8 mouse cellular contexts compared by ENCODE assay signal in genomic region chr5:148264819-148265707, GRCm38 (mm10).
DNase-seq lines count a peak whose midpoint lies in the region; ATAC-seq lines count a peak whose summit lies in the region.

No protein-coding gene starts in this region.

- peak; percentile 10 to 32 for DNase-seq in spleen, postnatal 10 days (ENCODE audit: low spot score in 2 of 2)
- DNase-seq in spleen, postnatal 14 days (ENCODE audit: low spot score in 2 of 2), result no peak
- peak; percentile 55 to 60 for DNase-seq in heart, postnatal 10 days
- DNase-seq in left cerebral cortex, adult 11 months (ENCODE audit: low spot score), result peak; percentile 53
- peak; percentile 11 for DNase-seq in lung, postnatal 10 days
- DNase-seq in right cerebral cortex, postnatal 36 days (ENCODE audit: low spot score in 2 of 2), result peak; percentile 68 to 79

- H3K9ac ChIP-seq in embryonic facial prominence, embryonic 12.5 days, result peak overlapping the region; percentile 60

- peak overlapping the region; percentile 48 for H3K4me3 ChIP-seq in embryonic facial prominence, embryonic 12.5 days

- no peak; the same call in none of the 2 replicates for ATAC-seq in embryonic facial prominence, embryonic 12.5 days (ENCODE audit: insufficient number of reproducible peaks, insufficient read depth, low FRiP score, low TSS enrichment)
- ATAC-seq in megakaryocyte-erythroid progenitor cell, adult 5-6 weeks (replicated peaks; ENCODE audit: low FRiP score, low TSS enrichment, poor library complexity, severe bottlenecking), result no peak

- intact Hi-C loops in heart, postnatal 10 days (cut with DNase I), result no loop called here

- H3K36me3 ChIP-seq in embryonic facial prominence, embryonic 12.5 days, result no peaks in the 10 kb centered on the region

- peaks cover 8% of the 10 kb centered on the region; the same call in 1 of the 2 replicates for H3K27me3 ChIP-seq in embryonic facial prominence, embryonic 12.5 days

- H3K9me3 ChIP-seq in embryonic facial prominence, embryonic 12.5 days, result no peaks in the 10 kb centered on the region

- H3K4me1 ChIP-seq in embryonic facial prominence, embryonic 12.5 days, result peaks cover 5% of the 10 kb centered on the region; the same call in 1 of the 2 replicates

- H3K27ac ChIP-seq in embryonic facial prominence, embryonic 12.5 days, result peak overlapping the region; percentile 52; the same call in 1 of the 2 replicates

- peak overlapping the region; percentile 77 for H3K4me2 ChIP-seq in embryonic facial prominence, embryonic 12.5 days (replicated peaks)

- under 1% methylated on average over 30 of the region's 32 CpGs for WGBS in embryonic facial prominence, embryonic 12.5 days

Comparison
In these comparisons a context has a peak if more than half of its experiments do, and no peak if none do; other contexts are left out.
1. DNase-seq: peak in spleen, postnatal 10 days (2 of 2), heart, postnatal 10 days (2 of 2), left cerebral cortex, adult 11 months (single experiment), lung, postnatal 10 days (single experiment) and right cerebral cortex, postnatal 36 days (2 of 2); none in spleen, postnatal 14 days (0 of 2).